Mouse (Mus musculus): ENCODE measurements around the gene Lclat1. TPM values are rescaled to one million over a fixed set of nuclear protein-coding genes. Genes with fewer than 3 reads are reported as not detected.

Lclat1 gene
- polyA plus RNA-seq, 1 experiment from 2014 or later: 22.5 TPM

DNA sequence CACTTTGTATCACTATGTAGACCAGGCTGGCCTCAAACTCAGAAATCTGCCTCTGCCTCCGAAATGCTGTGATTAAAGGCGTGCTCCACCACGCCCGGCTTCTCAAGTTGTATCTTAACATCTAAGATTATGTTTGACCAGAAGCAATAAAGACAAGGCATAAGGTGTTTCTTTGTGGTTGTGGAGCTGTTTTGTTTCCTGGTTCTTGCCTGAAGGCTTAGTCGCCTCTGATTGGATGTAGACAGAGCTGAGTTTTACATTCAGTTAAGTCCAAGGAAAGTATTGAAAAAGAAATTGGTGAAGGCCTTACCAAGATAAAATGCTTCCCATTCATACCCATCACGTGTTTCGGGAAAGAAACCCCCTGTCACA is 1.1 kb downstream of the Lclat1 start:
- H3K27me3 ChIP-seq: no peaks in the 10 kb centered on the region
- no peak for TF ChIP-seq CTCF (IDR thresholded peaks at IDR 0.05)
- POLR2A ChIA-PET: no interaction called here
- in situ Hi-C loops (cut with MboI; ENCODE audit: low pct_unique_long_range_greater_than_20kb): no loop called here
- CTCF ChIA-PET: interaction anchor here (1.6 kb wide), 1 partner anchor 13 kb away, joined by 3 read pairs; no protein-coding TSS in a partner anchor
- DNase-seq (ENCODE audit: low read depth, low spot score) (no peak), ATAC-seq (no peak)

DNA sequence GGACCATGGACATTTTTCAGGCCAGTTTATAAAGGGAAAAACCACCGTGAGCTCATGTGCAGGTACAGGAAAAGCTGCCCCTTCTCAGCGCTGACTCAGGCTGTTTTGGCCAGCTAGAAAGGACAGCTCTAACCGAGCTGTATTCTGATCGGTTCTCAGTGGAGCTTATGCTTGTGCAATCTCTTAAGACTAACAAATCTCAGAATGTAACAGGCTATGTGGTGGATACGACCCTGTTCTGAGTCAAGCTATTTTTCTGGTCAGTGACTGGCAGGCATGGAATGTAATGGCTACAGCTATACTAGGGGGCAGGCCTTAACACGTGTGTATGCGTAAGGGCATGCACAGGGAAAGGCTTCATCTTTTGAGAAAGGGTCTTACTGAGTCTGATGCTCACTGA is 4.3 kb downstream of the Lclat1 start:
- ChIA-PET POLR2A (no interaction called here), CTCF (interaction anchor here (1.5 kb wide), 1 partner anchor 10 kb away, joined by 5 read pairs; no protein-coding TSS in a partner anchor)
- no peak for ATAC-seq
- in situ Hi-C loops (cut with MboI; ENCODE audit: low pct_unique_long_range_greater_than_20kb): no loop called here
- no peak for DNase-seq (ENCODE audit: low read depth, low spot score)
- H3K27me3 ChIP-seq: no peaks in the 10 kb centered on the region
- TF ChIP-seq CTCF (IDR thresholded peaks at IDR 0.05): no peak

DNA sequence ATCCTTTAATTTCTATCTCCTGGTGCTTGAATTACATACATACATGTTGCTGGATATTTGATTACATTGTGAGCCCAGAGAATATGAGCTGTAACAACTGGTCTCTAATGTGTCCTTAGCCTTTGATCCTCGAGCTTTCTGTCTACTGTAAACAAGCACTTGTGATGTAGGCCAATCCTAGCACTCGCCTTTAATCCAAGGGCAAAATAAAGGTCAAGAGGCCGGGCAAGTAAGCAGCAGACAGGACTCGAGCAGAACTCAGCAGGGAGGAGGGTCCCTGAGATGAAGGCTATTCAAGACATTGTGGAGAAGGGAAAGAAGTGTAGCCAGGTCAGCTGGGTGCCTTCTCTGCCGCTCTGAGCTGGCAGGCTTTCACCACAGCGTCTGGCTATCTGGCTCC is 4.8 kb downstream of the Lclat1 start:
- ATAC-seq (no peak), DNase-seq (ENCODE audit: low read depth, low spot score) (no peak)
- in situ Hi-C loops (cut with MboI; ENCODE audit: low pct_unique_long_range_greater_than_20kb): no loop called here
- TF ChIP-seq CTCF (IDR thresholded peaks at IDR 0.05): no peak
- H3K27me3 ChIP-seq: no peaks in the 10 kb centered on the region
- CTCF ChIA-PET: interaction anchor here (1.0 kb wide), 1 partner anchor 223 kb away, joined by 3 read pairs; no protein-coding TSS in a partner anchor
- POLR2A ChIA-PET: no interaction called here

DNA sequence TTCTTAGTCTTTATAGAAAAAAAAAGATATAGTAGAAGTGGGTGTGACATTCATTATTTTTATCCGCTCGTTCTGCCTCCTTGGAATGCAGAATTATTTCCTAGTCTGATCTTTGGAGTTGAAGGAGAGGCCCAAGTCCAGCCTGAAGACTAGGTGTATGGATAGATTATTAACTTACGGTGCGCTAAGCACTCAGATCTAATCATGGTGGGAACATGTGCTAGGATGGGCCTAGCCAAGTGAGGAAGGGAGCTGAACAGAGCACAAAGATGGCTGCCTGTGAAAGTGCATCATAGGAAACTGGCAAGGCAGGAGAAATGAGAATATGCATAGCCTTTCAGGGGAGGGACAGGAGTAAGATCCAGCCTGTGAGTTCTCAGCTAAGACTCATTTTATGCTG is 5.4 kb downstream of the Lclat1 start:
- H3K27me3 ChIP-seq: no peaks in the 10 kb centered on the region
- CTCF ChIA-PET: interaction anchor here (0.8 to 1.0 kb wide), 2 partner anchors 14 to 224 kb away, joined by 3 read pairs; no protein-coding TSS in a partner anchor
- no peak for TF ChIP-seq CTCF (IDR thresholded peaks at IDR 0.05)
- ATAC-seq: no peak
- no peak for DNase-seq (ENCODE audit: low read depth, low spot score)
- in situ Hi-C loops (cut with MboI; ENCODE audit: low pct_unique_long_range_greater_than_20kb): no loop called here
- POLR2A ChIA-PET: no interaction called here

DNA sequence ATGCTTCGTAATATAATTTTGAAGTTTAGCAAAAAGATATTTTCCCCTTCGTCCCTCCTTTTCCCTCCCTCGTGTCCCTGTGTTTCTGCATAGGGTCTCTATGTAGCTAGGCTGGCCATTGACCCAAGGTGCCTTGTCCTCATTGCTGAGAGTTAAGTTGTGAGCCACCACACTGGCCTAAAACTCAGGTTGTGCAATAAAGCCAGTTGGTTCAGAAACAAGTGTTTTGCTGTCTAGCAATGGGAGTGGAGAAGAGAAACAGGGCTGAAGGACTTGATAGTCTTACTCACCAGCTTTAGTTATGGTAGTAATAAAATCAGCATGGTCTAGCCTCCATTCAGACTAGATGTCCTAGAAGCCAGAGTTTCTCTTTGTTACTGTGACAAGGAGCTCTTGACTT is 10.3 kb downstream of the Lclat1 start:
- in situ Hi-C loops (cut with MboI; ENCODE audit: low pct_unique_long_range_greater_than_20kb): no loop called here
- ATAC-seq (no peak), DNase-seq (ENCODE audit: low read depth, low spot score) (no peak)
- TF ChIP-seq CTCF (IDR thresholded peaks at IDR 0.05): no peak
- CTCF ChIA-PET: no interaction called here
- POLR2A ChIA-PET: no interaction called here
- H3K27me3 ChIP-seq: no peaks in the 10 kb centered on the region

DNA sequence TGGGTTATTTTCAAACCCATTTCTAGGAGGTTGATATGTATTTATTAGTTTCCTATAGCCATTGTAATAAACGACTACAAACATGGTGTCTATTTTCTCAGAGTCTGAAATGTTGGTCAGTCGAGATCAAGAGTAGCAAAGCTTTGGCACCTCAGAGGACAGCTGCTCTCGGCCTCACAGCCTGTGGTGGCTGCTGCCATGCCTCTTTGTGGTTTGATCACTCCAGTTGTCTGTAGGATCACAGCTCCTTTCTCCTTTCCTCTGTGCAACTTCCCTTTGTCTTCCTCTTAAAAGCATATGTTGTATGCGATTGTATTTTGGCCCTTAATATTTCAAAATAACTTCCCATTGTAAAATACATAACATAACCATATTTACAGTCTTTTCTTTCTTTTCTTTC is 10.9 kb downstream of the Lclat1 start:
- no peak for ATAC-seq
- CTCF ChIA-PET: interaction anchor here (1.5 kb wide), 1 partner anchor 23 kb away, joined by 3 read pairs; no protein-coding TSS in a partner anchor
- TF ChIP-seq CTCF (IDR thresholded peaks at IDR 0.05): no peak
- no peak for DNase-seq (ENCODE audit: low read depth, low spot score)
- no peaks in the 10 kb centered on the region for H3K27me3 ChIP-seq
- POLR2A ChIA-PET: no interaction called here
- in situ Hi-C loops (cut with MboI; ENCODE audit: low pct_unique_long_range_greater_than_20kb): no loop called here

DNA sequence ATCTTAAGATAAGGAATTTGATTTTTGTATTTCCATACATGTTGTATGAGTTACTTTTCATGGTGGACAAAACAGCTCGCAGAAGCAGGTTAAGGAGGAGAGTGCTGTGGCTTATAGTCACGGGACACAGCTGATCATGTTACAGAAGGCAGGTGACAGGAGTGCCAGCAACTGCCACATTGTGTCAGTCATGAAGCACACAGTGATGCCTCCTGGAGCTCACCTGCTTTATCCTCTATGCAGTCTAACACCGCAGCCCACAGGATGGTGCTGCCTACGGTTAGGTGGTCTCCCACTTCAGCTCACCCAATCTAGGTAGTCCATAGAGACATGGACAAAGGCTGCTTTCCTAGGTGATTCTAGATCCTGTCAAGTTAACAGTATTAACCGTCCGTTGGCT is 11.4 kb downstream of the Lclat1 start:
- no peak for TF ChIP-seq CTCF (IDR thresholded peaks at IDR 0.05)
- ChIA-PET POLR2A (no interaction called here), CTCF (interaction anchor here (1.5 kb wide), 1 partner anchor 23 kb away, joined by 3 read pairs; no protein-coding TSS in a partner anchor)
- no peak for DNase-seq (ENCODE audit: low read depth, low spot score)
- no peaks in the 10 kb centered on the region for H3K27me3 ChIP-seq
- no peak for ATAC-seq
- in situ Hi-C loops (cut with MboI; ENCODE audit: low pct_unique_long_range_greater_than_20kb): no loop called here

DNA sequence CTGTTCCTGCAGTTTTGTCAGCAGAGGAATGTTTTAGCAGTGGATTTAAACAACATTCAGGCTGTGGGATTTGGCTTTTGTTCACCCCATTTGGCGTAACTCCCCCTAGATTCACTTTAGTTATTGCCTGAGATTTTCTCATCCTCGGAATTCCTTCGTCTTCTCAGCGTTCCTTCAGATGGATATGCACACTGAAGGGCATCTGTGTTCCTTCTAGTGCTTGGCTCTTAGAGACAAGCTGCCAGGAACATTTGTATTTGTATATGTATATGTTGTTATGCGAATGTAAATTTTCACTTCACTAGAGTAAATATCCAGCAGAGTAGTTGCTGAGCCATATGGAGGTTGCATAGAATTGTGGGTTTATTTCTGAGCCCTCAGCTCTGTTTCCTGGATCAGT is 12.8 kb downstream of the Lclat1 start:
- DNase-seq (ENCODE audit: low read depth, low spot score) (no peak), ATAC-seq (no peak)
- in situ Hi-C loops (cut with MboI; ENCODE audit: low pct_unique_long_range_greater_than_20kb): no loop called here
- ChIA-PET POLR2A (no interaction called here), CTCF (no interaction called here)
- no peak for TF ChIP-seq CTCF (IDR thresholded peaks at IDR 0.05)
- no peaks in the 10 kb centered on the region for H3K27me3 ChIP-seq

DNA sequence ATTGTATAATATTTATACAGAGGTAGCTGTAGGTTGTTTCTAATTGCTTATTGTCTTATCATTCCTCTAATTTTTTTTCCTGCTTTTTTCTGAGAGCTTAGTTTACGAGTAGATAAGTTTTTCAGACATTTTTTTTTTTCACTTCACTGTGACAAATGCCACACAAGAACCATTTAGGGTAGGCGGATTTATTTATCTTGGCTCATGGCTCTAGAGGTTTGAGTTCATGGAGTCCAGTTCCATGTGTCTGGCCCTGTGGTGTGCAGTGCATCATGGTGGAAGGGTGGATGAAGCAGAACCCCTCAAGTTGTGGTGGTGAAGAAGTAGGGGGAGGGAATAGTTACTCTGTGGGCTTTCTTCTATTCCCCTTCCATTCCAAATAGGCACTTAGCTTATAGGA is 13.9 kb downstream of the Lclat1 start:
- ATAC-seq: no peak
- H3K27me3 ChIP-seq: no peaks in the 10 kb centered on the region
- DNase-seq (ENCODE audit: low read depth, low spot score): no peak
- in situ Hi-C loops (cut with MboI; ENCODE audit: low pct_unique_long_range_greater_than_20kb): no loop called here
- ChIA-PET POLR2A (interaction anchor here (0.6 to 0.9 kb wide), 2 partner anchors 15 to 992 kb away, joined by 3 to 4 read pairs; no protein-coding TSS in a partner anchor), CTCF (interaction anchor here (1.3 kb wide), 1 partner anchor 12 kb away, joined by 3 read pairs; no protein-coding TSS in a partner anchor)
- no peak for TF ChIP-seq CTCF (IDR thresholded peaks at IDR 0.05)

DNA sequence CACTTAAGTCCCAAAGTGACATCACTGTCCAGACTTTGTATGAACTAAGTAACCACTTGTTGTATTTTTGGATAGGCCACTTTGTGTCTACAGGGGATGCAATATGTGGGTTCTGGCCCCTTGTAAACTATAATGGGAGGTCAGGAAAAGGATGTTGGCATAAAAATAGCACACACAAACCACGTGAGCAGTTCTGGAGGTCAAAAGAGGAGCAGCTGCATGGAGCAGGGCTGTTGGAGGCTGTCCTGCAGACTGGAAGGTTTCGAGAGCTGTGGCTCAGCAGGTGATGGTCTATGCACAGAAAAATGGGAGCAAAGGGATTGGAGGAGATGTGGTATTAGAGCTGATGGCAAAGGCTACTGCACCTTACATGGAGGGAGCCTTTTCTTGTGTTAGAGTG is 18.6 kb downstream of the Lclat1 start:
- DNase-seq (ENCODE audit: low read depth, low spot score) (no peak), ATAC-seq (no peak)

DNA sequence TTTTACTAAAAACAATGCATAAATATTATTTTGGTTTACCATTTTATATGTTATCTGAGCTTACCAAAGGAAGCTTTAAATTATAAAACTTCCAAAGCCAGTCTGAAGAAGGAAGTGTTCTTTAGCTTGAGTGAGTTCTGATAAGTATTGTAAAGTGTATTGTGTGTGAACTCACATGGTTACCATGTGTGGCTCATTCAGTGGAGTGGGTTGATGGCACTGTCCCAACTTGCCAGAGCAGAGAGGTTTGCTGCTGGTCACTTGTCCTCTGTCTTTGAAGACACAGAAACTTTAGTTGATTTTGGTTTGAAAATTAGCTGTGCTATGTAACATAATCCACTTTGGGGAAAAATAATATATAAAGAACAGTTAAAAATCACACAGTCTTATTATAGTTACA is 19.1 kb downstream of the Lclat1 start:
- no peak for TF ChIP-seq CTCF (IDR thresholded peaks at IDR 0.05)
- POLR2A ChIA-PET: no interaction called here
- in situ Hi-C loops (cut with MboI; ENCODE audit: low pct_unique_long_range_greater_than_20kb): no loop called here
- ATAC-seq: no peak
- no peaks in the 10 kb centered on the region for H3K27me3 ChIP-seq
- CTCF ChIA-PET: interaction anchor here (1.1 kb wide), 1 partner anchor 16 kb away, joined by 3 read pairs; no protein-coding TSS in a partner anchor
- DNase-seq (ENCODE audit: low read depth, low spot score): no peak

More for the DNA sequence above, 18.6 kb downstream of the Lclat1 start:
- no peaks in the 10 kb centered on the region for H3K27me3 ChIP-seq
- POLR2A ChIA-PET: no interaction called here
- CTCF ChIA-PET: interaction anchor here (1.1 kb wide), 1 partner anchor 16 kb away, joined by 3 read pairs; no protein-coding TSS in a partner anchor
- in situ Hi-C loops (cut with MboI; ENCODE audit: low pct_unique_long_range_greater_than_20kb): no loop called here
- TF ChIP-seq CTCF (IDR thresholded peaks at IDR 0.05): no peak

All from Patski (cell line).